Mouse (Mus musculus): Measurements from ENCODE around the gene Atp6ap2. TPM values are rescaled to one million over a fixed set of nuclear protein-coding genes. Genes with fewer than 3 reads are reported as not detected.

Gene Atp6ap2
- polyA plus RNA-seq, 1 experiment from 2014 or later = 80.7 TPM

GRCm38 (mm10) chrX:12651906-12652305 lies 64.3 kb downstream of the Atp6ap2 start:
- H3K9ac ChIP-seq (ENCODE audit: low read length) = no peak overlapping the region
- WGBS = 89% methylated on average over 16 of the region's 16 CpGs
- no peaks in the 10 kb centered on the region for H3K36me3 ChIP-seq (ENCODE audit: control insufficient read depth, insufficient read depth, low read length)
- no peaks in the 10 kb centered on the region for H3K4me1 ChIP-seq (replicated peaks; ENCODE audit: control insufficient read depth, insufficient read depth, low read length)
- H3K4me3 ChIP-seq (ENCODE audit: low read depth, low read length) = no peak overlapping the region
- H3K9me3 ChIP-seq (ENCODE audit: control insufficient read depth, low read length) = no peaks in the 10 kb centered on the region
- H3K4me2 ChIP-seq (ENCODE audit: low read depth, low read length, severe bottlenecking) = no peak overlapping the region
- no peak overlapping the region for H3K27ac ChIP-seq (ENCODE audit: low read depth, low read length)
- DNase-seq (ENCODE audit: low spot score) (no peak), ATAC-seq (replicated peaks; ENCODE audit: low FRiP score) (no peak)
- no peaks in the 10 kb centered on the region for H3K27me3 ChIP-seq (ENCODE audit: control insufficient read depth, insufficient read depth, low read length)

GRCm38 (mm10) chrX:12653879-12654278 lies 66.3 kb downstream of the Atp6ap2 start:
- Histone ChIP-seq H3K9me3 (ENCODE audit: control insufficient read depth, low read length) (no peaks in the 10 kb centered on the region), H3K4me1 (replicated peaks; ENCODE audit: control insufficient read depth, insufficient read depth, low read length) (no peaks in the 10 kb centered on the region), H3K36me3 (ENCODE audit: control insufficient read depth, insufficient read depth, low read length) (no peaks in the 10 kb centered on the region), H3K27ac (ENCODE audit: low read depth, low read length) (no peak overlapping the region), H3K27me3 (ENCODE audit: control insufficient read depth, insufficient read depth, low read length) (no peaks in the 10 kb centered on the region), H3K4me3 (ENCODE audit: low read depth, low read length) (no peak overlapping the region), H3K4me2 (ENCODE audit: low read depth, low read length, severe bottlenecking) (no peak overlapping the region), H3K9ac (ENCODE audit: low read length) (no peak overlapping the region)
- ATAC-seq (replicated peaks; ENCODE audit: low FRiP score) (no peak), DNase-seq (ENCODE audit: low spot score) (no peak)
- 73% methylated on average over 2 of the region's 2 CpGs for WGBS

Other genes with a start within 250 kb of the Atp6ap2 start
- gene 1810030O07Rik, start 85.9 kb downstream of the Atp6ap2 start, polyA plus RNA-seq (2014; fragmentation: Nextera tagmentation; extraction: Ambion mirVana) = 34.6 and 35.0 TPM in 2 replicates
- 31.9 and 33.1 TPM in 2 replicates for gene Med14, start 174.3 kb downstream of the Atp6ap2 start, polyA plus RNA-seq (2014; fragmentation: Nextera tagmentation; extraction: Ambion mirVana)